In the genomic region with DNA sequence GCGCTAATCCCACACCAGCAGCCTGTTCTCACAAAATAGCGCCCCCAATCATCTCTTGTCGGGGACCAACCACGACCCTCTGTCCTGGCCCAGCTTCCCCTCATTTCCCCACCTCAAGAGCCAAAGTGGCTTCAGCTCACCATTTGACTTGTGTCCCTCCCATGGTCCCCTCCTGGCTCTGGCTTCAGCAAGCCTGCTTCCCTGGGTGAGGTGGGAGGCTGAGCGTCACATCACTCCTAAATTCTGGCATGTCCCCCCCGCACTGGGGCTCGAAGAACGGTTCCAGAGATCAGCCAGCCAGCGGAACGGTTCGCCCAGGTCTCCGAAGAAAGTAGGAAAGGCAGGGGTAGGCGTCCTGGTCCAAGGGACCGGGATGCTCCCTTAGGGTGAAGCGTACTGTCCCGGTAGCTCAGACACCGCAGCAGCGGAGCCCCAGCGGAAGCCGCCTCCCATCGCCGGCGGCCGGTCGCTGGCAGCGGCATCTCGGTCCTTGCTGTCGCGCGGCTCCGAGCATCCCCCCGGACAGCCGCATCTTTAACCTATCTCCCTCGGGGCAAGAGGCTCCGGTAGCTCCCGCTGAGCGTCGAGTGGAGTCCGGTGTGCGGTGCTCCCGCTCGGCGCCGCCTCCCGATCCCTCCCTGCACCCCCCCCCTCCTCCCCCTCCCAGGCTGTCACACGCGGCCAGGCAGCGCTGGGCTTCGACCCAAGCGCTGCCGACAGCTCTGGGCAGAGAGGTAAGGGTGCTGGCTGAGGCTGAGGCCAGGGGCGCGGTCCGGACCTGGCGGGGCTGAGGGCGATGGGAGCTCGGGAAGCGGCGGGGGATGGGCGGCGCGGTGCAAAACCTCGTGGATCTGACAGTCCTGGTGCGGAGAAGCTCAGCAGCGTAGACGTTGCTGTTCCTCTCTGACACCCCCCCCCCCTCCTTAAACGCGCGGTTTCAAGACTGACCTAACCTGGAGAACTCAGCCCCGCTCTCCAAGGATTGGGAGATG, we compare ENCODE assay signal across 10 mouse cellular contexts. TPM values are rescaled to one million over a fixed set of nuclear protein-coding genes. Genes with fewer than 3 reads are reported as not detected.
DNase-seq lines count a peak whose midpoint lies in the region; ATAC-seq and TF ChIP-seq lines count a peak whose summit lies in the region.
"Had no signal": no experiment of that assay in that cellular context is flagged by ENCODE, and none has a peak within 500 bp of the region (broad histone marks: within the 10 kb centered on the region; RNA-seq: fewer than 3 reads in every experiment).

No protein-coding gene starts in this region.

- no peaks in the 10 kb centered on the region for H3K27me3 ChIP-seq in heart, adult 2 months (ENCODE audit: control insufficient read depth, insufficient read depth, low read length)
- peaks cover 30% of the 10 kb centered on the region for H3K27me3 ChIP-seq in kidney, embryonic 15.5 days
- no peaks in the 10 kb centered on the region for H3K27me3 ChIP-seq in midbrain, embryonic 15.5 days (replicated peaks)
- H3K27me3 ChIP-seq in stomach, postnatal 0 days (ENCODE audit: control insufficient read depth, insufficient read depth, low read length): no peaks in the 10 kb centered on the region

- TF ChIP-seq CTCF in cortical plate, adult 2 months (IDR thresholded peaks at IDR 0.05; ENCODE audit: extremely low read depth, insufficient read depth, low read length): no peak
- no peak for TF ChIP-seq CTCF in heart, adult 2 months (IDR thresholded peaks at IDR 0.05)
- TF ChIP-seq CTCF in stomach, postnatal 0 days (IDR thresholded peaks at IDR 0.05; ENCODE audit: low read depth): no peak; the same call in 1 of the 2 replicates

- H3K4me2 ChIP-seq in kidney, embryonic 15.5 days: peak overlapping the region; percentile 100
- H3K4me2 ChIP-seq in midbrain, embryonic 15.5 days: peak overlapping the region; percentile 90
- H3K4me2 ChIP-seq in stomach, postnatal 0 days (replicated peaks; ENCODE audit: low read depth): peak overlapping the region; percentile 96

- peak overlapping the region; percentile 53 for H3K4me3 ChIP-seq in cortical plate, adult 2 months (ENCODE audit: insufficient read depth, low read length)
- peak overlapping the region; percentile 49 for H3K4me3 ChIP-seq in heart, adult 2 months
- H3K4me3 ChIP-seq in kidney, embryonic 15.5 days (replicated peaks): peak overlapping the region; percentile 58
- peak overlapping the region; percentile 51 for H3K4me3 ChIP-seq in midbrain, embryonic 15.5 days
- H3K4me3 ChIP-seq in stomach, postnatal 0 days (ENCODE audit: low read depth, low read length): peak overlapping the region; percentile 60

- 1% methylated on average over 70 of the region's 70 CpGs for WGBS in heart, adult 2 months
- under 1% methylated on average over 70 of the region's 70 CpGs for WGBS in kidney, embryonic 15.5 days
- WGBS in midbrain, embryonic 15.5 days: under 1% methylated on average over 68 of the region's 70 CpGs
- under 1% methylated on average over 65 of the region's 70 CpGs for WGBS in stomach, postnatal 0 days

- H3K9me3 ChIP-seq in kidney, embryonic 15.5 days (replicated peaks): no peaks in the 10 kb centered on the region
- H3K9me3 ChIP-seq in midbrain, embryonic 15.5 days: no peaks in the 10 kb centered on the region
- H3K9me3 ChIP-seq in stomach, postnatal 0 days (ENCODE audit: control insufficient read depth, low read length): no peaks in the 10 kb centered on the region

- peak; percentile 54; the same call in 1 of the 2 replicates for TF ChIP-seq POLR2A in cortical plate, adult 2 months (IDR thresholded peaks at IDR 0.05; ENCODE audit: extremely low read depth, insufficient read depth, low read length)
- no peak for TF ChIP-seq POLR2A in heart, adult 2 months (IDR thresholded peaks at IDR 0.05; ENCODE audit: insufficient read depth, low read depth, low read length)

- H3K4me1 ChIP-seq in cortical plate, adult 2 months (ENCODE audit: control insufficient read depth, insufficient read depth, low read length): peaks cover 2% of the 10 kb centered on the region; the same call in 1 of the 2 replicates
- peaks cover 2% of the 10 kb centered on the region; the same call in 1 of the 2 replicates for H3K4me1 ChIP-seq in heart, adult 2 months (ENCODE audit: control insufficient read depth, insufficient read depth, low read length)
- H3K4me1 ChIP-seq in kidney, embryonic 15.5 days: peaks cover 28% of the 10 kb centered on the region
- peaks cover 27% of the 10 kb centered on the region for H3K4me1 ChIP-seq in midbrain, embryonic 15.5 days
- no peaks in the 10 kb centered on the region for H3K4me1 ChIP-seq in stomach, postnatal 0 days (replicated peaks; ENCODE audit: control insufficient read depth, insufficient read depth)

- peak; percentile 56 for ATAC-seq in kidney, embryonic 15.5 days (replicated peaks; ENCODE audit: low FRiP score)
- peak; percentile 73 for ATAC-seq in midbrain, embryonic 15.5 days (replicated peaks)
- ATAC-seq in stomach, postnatal 0 days (ENCODE audit: low FRiP score, low TSS enrichment): peak; percentile 33; the same call in 1 of the 2 replicates

- intact Hi-C loops in heart, adult 2 months (cut with DNase I): loop anchor here (2.0 to 5.0 kb wide), 2 partner anchors 39 to 70 kb away; partner anchors contain the start of genes Dixdc1 and Fdxacb1

- H3K36me3 ChIP-seq in heart, adult 2 months (ENCODE audit: control insufficient read depth, insufficient read depth, low read length): no peaks in the 10 kb centered on the region
- H3K36me3 ChIP-seq in kidney, embryonic 15.5 days: no peaks in the 10 kb centered on the region; the same call in 1 of the 2 replicates
- H3K36me3 ChIP-seq in midbrain, embryonic 15.5 days (replicated peaks): peaks cover 9% of the 10 kb centered on the region; the same call in 1 of the 2 replicates
- no peaks in the 10 kb centered on the region for H3K36me3 ChIP-seq in stomach, postnatal 0 days (ENCODE audit: control insufficient read depth, insufficient read depth, low read length)

- H3K79me2 ChIP-seq in heart, adult 2 months (replicated peaks; ENCODE audit: control insufficient read depth, insufficient read depth, low read length): no peaks in the 10 kb centered on the region

- peak overlapping the region; percentile 54 for H3K9ac ChIP-seq in heart, adult 2 months (ENCODE audit: low read depth, low read length)
- H3K9ac ChIP-seq in kidney, embryonic 15.5 days: peak overlapping the region; percentile 60
- H3K9ac ChIP-seq in midbrain, embryonic 15.5 days: peak overlapping the region; percentile 66
- peak overlapping the region; percentile 59 for H3K9ac ChIP-seq in stomach, postnatal 0 days (ENCODE audit: low read length)

- peak; percentile 21 for DNase-seq in kidney, adult 11 months
- DNase-seq in kidney, adult 8-10 months: no peak
- peak; percentile 57 to 69 for DNase-seq in heart, adult 2 months
- DNase-seq in liver: peak; percentile 13
- peak; percentile 51 for DNase-seq in stomach, postnatal 0 days (ENCODE audit: low spot score)

- H3K27ac ChIP-seq in cortical plate, adult 2 months (ENCODE audit: insufficient read depth, low read length): peak overlapping the region; percentile 69
- H3K27ac ChIP-seq in heart, adult 2 months: peak overlapping the region; percentile 45; the same call in 1 of the 2 replicates
- no peak overlapping the region for H3K27ac ChIP-seq in kidney, embryonic 15.5 days
- H3K27ac ChIP-seq in midbrain, embryonic 15.5 days: peak overlapping the region; percentile 68
- H3K27ac ChIP-seq in stomach, postnatal 0 days (replicated peaks): no peak overlapping the region; the same call in 1 of the 2 replicates
- H3K27ac ChIP-seq: macrophage had no signal

- no peak for TF ChIP-seq EP300 in heart, adult 2 months (IDR thresholded peaks at IDR 0.05; ENCODE audit: insufficient read depth, low read depth, low read length)
- no peak for TF ChIP-seq EP300 in stomach, postnatal 0 days (optimal IDR thresholded peaks at IDR 0.05)

RNA-seq across cellular contexts. Expression of gene Dlat, which starts 39.1 kb away (rescaled TPM):
- polyA plus RNA-seq in cortical plate, adult 2 months (2012; rRNA removed): 49.4 and 49.8 TPM in 2 replicates
- 100 to 1,000 TPM; 364 to 415 TPM for total RNA-seq in heart, adult 2 months (2021)
- polyA plus RNA-seq in heart, adult 2 months (2012; rRNA removed): 175 and 243 TPM in 2 replicates
- polyA plus RNA-seq in kidney, embryonic 15.5 days (2015; fragmentation: Nextera tagmentation; extraction: Ambion mirVana): 60.4 and 67.2 TPM in 2 replicates
- polyA plus RNA-seq in midbrain, embryonic 15.5 days (2015; fragmentation: Nextera tagmentation; extraction: Ambion mirVana): 43.9 and 51.9 TPM in 2 replicates
- 36.7 and 45.2 TPM in 2 replicates for polyA plus RNA-seq in stomach, postnatal 0 days (2015; fragmentation: Nextera tagmentation; extraction: Ambion mirVana)

RNA-seq across cellular contexts. Expression of gene Dixdc1, which starts 40.6 kb away (rescaled TPM):
- polyA plus RNA-seq in cortical plate, adult 2 months (2012; rRNA removed): 47.0 and 47.2 TPM in 2 replicates
- total RNA-seq in heart, adult 2 months (2021): 1 to 10 TPM; 3.4 to 5.4 TPM
- polyA plus RNA-seq in heart, adult 2 months (2012; rRNA removed): 2.6 and 4.9 TPM in 2 replicates
- 8.3 and 8.5 TPM in 2 replicates for polyA plus RNA-seq in kidney, embryonic 15.5 days (2015; fragmentation: Nextera tagmentation; extraction: Ambion mirVana)
- polyA plus RNA-seq in midbrain, embryonic 15.5 days (2015; fragmentation: Nextera tagmentation; extraction: Ambion mirVana): 33.0 and 37.9 TPM in 2 replicates
- polyA plus RNA-seq in stomach, postnatal 0 days (2015; fragmentation: Nextera tagmentation; extraction: Ambion mirVana): 6.6 and 6.9 TPM in 2 replicates
- total RNA-seq: MEL had no signal

RNA-seq across cellular contexts. Expression of gene 2310030G06Rik, which starts 47.6 kb away (rescaled TPM):
- polyA plus RNA-seq in cortical plate, adult 2 months (2012; rRNA removed): 2.7 and 3.7 TPM in 2 replicates
- 1 to 10 TPM; 2.9 to 4.3 TPM for total RNA-seq in heart, adult 2 months (2021)
- 5.6 and 7.4 TPM in 2 replicates for polyA plus RNA-seq in heart, adult 2 months (2012; rRNA removed)
- polyA plus RNA-seq in kidney, embryonic 15.5 days (2015; fragmentation: Nextera tagmentation; extraction: Ambion mirVana): 8.9 and 9.2 TPM in 2 replicates
- 1.5 and 2.3 TPM in 2 replicates for polyA plus RNA-seq in midbrain, embryonic 15.5 days (2015; fragmentation: Nextera tagmentation; extraction: Ambion mirVana)
- polyA plus RNA-seq in stomach, postnatal 0 days (2015; fragmentation: Nextera tagmentation; extraction: Ambion mirVana): 22.3 and 22.4 TPM in 2 replicates
- total RNA-seq: MEL had no signal
- polyA plus RNA-seq: macrophage had no signal

RNA-seq across cellular contexts. Expression of gene Cryab, which starts 52.4 kb away (rescaled TPM):
- 267 and 331 TPM in 2 replicates for polyA plus RNA-seq in cortical plate, adult 2 months (2012; rRNA removed)
- 1,000 to 10,000 TPM; 2,783 to 3,339 TPM for total RNA-seq in heart, adult 2 months (2021)
- 3,110 and 4,349 TPM in 2 replicates for polyA plus RNA-seq in heart, adult 2 months (2012; rRNA removed)
- 53.1 and 59.0 TPM in 2 replicates for polyA plus RNA-seq in kidney, embryonic 15.5 days (2015; fragmentation: Nextera tagmentation; extraction: Ambion mirVana)
- 10.7 and 11.8 TPM in 2 replicates for polyA plus RNA-seq in midbrain, embryonic 15.5 days (2015; fragmentation: Nextera tagmentation; extraction: Ambion mirVana)
- polyA plus RNA-seq in stomach, postnatal 0 days (2015; fragmentation: Nextera tagmentation; extraction: Ambion mirVana): 147 and 174 TPM in 2 replicates
- total RNA-seq: MEL had no signal

RNA-seq across cellular contexts. Expression of gene Hspb2, which starts 53.4 kb away (rescaled TPM):
- 3.8 and 4.9 TPM in 2 replicates for polyA plus RNA-seq in cortical plate, adult 2 months (2012; rRNA removed)
- 100 to 1,000 TPM; 131 to 139 TPM for total RNA-seq in heart, adult 2 months (2021)
- polyA plus RNA-seq in heart, adult 2 months (2012; rRNA removed): 201 and 224 TPM in 2 replicates
- 8.1 and 10.5 TPM in 2 replicates for polyA plus RNA-seq in kidney, embryonic 15.5 days (2015; fragmentation: Nextera tagmentation; extraction: Ambion mirVana)
- 0.87 and 1.1 TPM in 2 replicates for polyA plus RNA-seq in midbrain, embryonic 15.5 days (2015; fragmentation: Nextera tagmentation; extraction: Ambion mirVana)
- 21.6 and 23.4 TPM in 2 replicates for polyA plus RNA-seq in stomach, postnatal 0 days (2015; fragmentation: Nextera tagmentation; extraction: Ambion mirVana)
- total RNA-seq: MEL had no signal
- polyA plus RNA-seq: macrophage had no signal

Comparison
In these comparisons a context has a peak if more than half of its experiments do, and no peak if none do; other contexts are left out.
1. DNase-seq: peak in kidney, adult 11 months (single experiment), heart, adult 2 months (2 of 2), liver (single experiment) and stomach, postnatal 0 days (single experiment); none in kidney, adult 8-10 months (0 of 2).
2. H3K27ac ChIP-seq: peak in cortical plate, adult 2 months (single experiment), heart, adult 2 months (single experiment) and midbrain, embryonic 15.5 days (single experiment); none in kidney, embryonic 15.5 days (single experiment) and stomach, postnatal 0 days (single experiment).
3. Peak in every context shown above with its lines, with median percentiles within 50 percentile points of each other: H3K4me3 ChIP-seq, H3K9ac ChIP-seq, ATAC-seq and H3K4me2 ChIP-seq.